In the genomic region with DNA sequence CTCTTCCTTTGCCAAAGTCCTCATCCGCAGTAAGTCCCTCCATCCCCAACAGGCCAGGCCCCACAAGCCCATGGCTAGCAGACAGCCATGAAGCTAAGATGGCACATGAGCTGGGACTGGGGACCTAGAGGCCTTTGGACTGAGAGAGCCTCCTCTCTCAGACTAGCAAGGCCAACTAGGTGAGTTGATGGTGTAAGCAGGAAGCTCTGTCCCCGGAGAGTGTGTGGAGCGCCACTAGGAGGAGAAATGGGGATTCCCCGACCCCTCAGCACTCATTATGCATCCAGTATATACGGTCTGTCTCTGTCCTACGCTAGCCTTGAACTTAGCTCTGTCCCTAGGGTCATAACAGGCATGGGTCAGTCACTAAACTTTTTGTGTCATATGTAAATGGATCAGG, we compare ENCODE assay signal across 29 mouse cellular contexts. TPM values are rescaled to one million over a fixed set of nuclear protein-coding genes. Genes with fewer than 3 reads are reported as not detected.
DNase-seq lines count a peak whose midpoint lies in the region; ATAC-seq and TF ChIP-seq lines count a peak whose summit lies in the region.
"Had no signal": no experiment of that assay in that cellular context is flagged by ENCODE, and none has a peak within 500 bp of the region (broad histone marks: within the 10 kb centered on the region; RNA-seq: fewer than 3 reads in every experiment).

No protein-coding gene starts in this region.

- no peak overlapping the region for H3K4me3 ChIP-seq in heart, embryonic 10.5 days
- no peak overlapping the region for H3K4me3 ChIP-seq in heart, embryonic 13.5 days
- H3K4me3 ChIP-seq in heart, adult 2 months = no peak overlapping the region
- H3K4me3 ChIP-seq in heart, postnatal 0 days (ENCODE audit: low read depth, low read length) = no peak overlapping the region
- H3K4me3 ChIP-seq: embryonic facial prominence, embryonic 12.5 days; embryonic facial prominence, embryonic 15.5 days; gastrocnemius, adult 2 months had no signal

- 82% methylated on average over 6 of the region's 6 CpGs for WGBS in heart, embryonic 10.5 days
- 80% methylated on average over 6 of the region's 6 CpGs for WGBS in heart, embryonic 13.5 days
- WGBS in heart, adult 2 months = 79% methylated on average over 6 of the region's 6 CpGs
- WGBS in heart, postnatal 0 days = 84% methylated on average over 6 of the region's 6 CpGs

- intact Hi-C loops in heart, adult 2 months (cut with DNase I) = no loop called here

- DNase-seq in heart, embryonic 10.5 days (ENCODE audit: low spot score) = no peak
- no peak for DNase-seq in heart, adult 18-20 months
- DNase-seq in heart, adult 2 months = no peak
- no peak for DNase-seq in heart, postnatal 0 days (ENCODE audit: low spot score)
- DNase-seq in heart, adult 9 months (ENCODE audit: low spot score in 2 of 2) = no peak
- DNase-seq: adrenal gland, adult 2 months; adrenal gland, postnatal 14 days; cerebellum, adult 11 months; cerebellum, adult 2 months; cerebellum, adult 9-11 months; cerebellum, postnatal 25 days; forebrain, postnatal 0 days; gastrocnemius, adult 2 months; gastrocnemius, postnatal 14 days; heart, postnatal 14 days; kidney, adult 2 months had no signal

- peak overlapping the region; percentile 54 for H3K27ac ChIP-seq in heart, embryonic 10.5 days
- peak overlapping the region; percentile 89 for H3K27ac ChIP-seq in heart, embryonic 13.5 days (replicated peaks)
- H3K27ac ChIP-seq in heart, adult 2 months = no peak overlapping the region
- H3K27ac ChIP-seq in heart, postnatal 0 days (ENCODE audit: low read depth) = peak overlapping the region; percentile 86
- H3K27ac ChIP-seq: embryonic facial prominence, embryonic 12.5 days; embryonic facial prominence, embryonic 15.5 days; gastrocnemius, adult 2 months; hindbrain, embryonic 14.5 days; hindbrain, postnatal 0 days had no signal

- H3K9ac ChIP-seq in heart, embryonic 13.5 days = no peak overlapping the region
- no peak overlapping the region for H3K9ac ChIP-seq in heart, adult 2 months (ENCODE audit: low read depth, low read length)
- H3K9ac ChIP-seq in heart, postnatal 0 days (replicated peaks; ENCODE audit: low read depth, low read length) = no peak overlapping the region
- H3K9ac ChIP-seq: embryonic facial prominence, embryonic 12.5 days; embryonic facial prominence, embryonic 15.5 days; forebrain, postnatal 0 days; hindbrain, embryonic 14.5 days had no signal

- no peaks in the 10 kb centered on the region for H3K9me3 ChIP-seq in heart, embryonic 10.5 days
- H3K9me3 ChIP-seq in heart, embryonic 13.5 days = no peaks in the 10 kb centered on the region
- H3K9me3 ChIP-seq in heart, postnatal 0 days (replicated peaks; ENCODE audit: control insufficient read depth, low read length) = no peaks in the 10 kb centered on the region
- H3K9me3 ChIP-seq: embryonic facial prominence, embryonic 12.5 days; embryonic facial prominence, embryonic 15.5 days had no signal

- no peaks in the 10 kb centered on the region for H3K36me3 ChIP-seq in heart, embryonic 10.5 days
- H3K36me3 ChIP-seq in heart, embryonic 13.5 days = no peaks in the 10 kb centered on the region
- H3K36me3 ChIP-seq in heart, adult 2 months (ENCODE audit: control insufficient read depth, insufficient read depth, low read length) = no peaks in the 10 kb centered on the region
- H3K36me3 ChIP-seq in heart, postnatal 0 days (replicated peaks; ENCODE audit: control insufficient read depth, insufficient read depth, low read length) = no peaks in the 10 kb centered on the region
- H3K36me3 ChIP-seq: embryonic facial prominence, embryonic 12.5 days; embryonic facial prominence, embryonic 15.5 days had no signal

- TF ChIP-seq CTCF in heart, adult 2 months (IDR thresholded peaks at IDR 0.05) = no peak
- no peak for TF ChIP-seq CTCF in heart, postnatal 0 days (IDR thresholded peaks at IDR 0.05; ENCODE audit: low read depth)

- peaks cover 44% of the 10 kb centered on the region for H3K4me1 ChIP-seq in heart, embryonic 10.5 days
- H3K4me1 ChIP-seq in heart, embryonic 13.5 days = peaks cover 28% of the 10 kb centered on the region
- no peaks in the 10 kb centered on the region; the same call in 1 of the 2 replicates for H3K4me1 ChIP-seq in heart, adult 2 months (ENCODE audit: control insufficient read depth, insufficient read depth, low read length)
- H3K4me1 ChIP-seq in heart, postnatal 0 days (ENCODE audit: control insufficient read depth, insufficient read depth) = no peaks in the 10 kb centered on the region
- H3K4me1 ChIP-seq: embryonic facial prominence, embryonic 12.5 days; embryonic facial prominence, embryonic 15.5 days had no signal

- no peak overlapping the region for H3K4me2 ChIP-seq in heart, embryonic 13.5 days
- H3K4me2 ChIP-seq in heart, postnatal 0 days (ENCODE audit: low read depth, low read length) = no peak overlapping the region
- H3K4me2 ChIP-seq: embryonic facial prominence, embryonic 12.5 days; embryonic facial prominence, embryonic 15.5 days; hindbrain, embryonic 14.5 days had no signal

- no peak for ATAC-seq in heart, embryonic 13.5 days (ENCODE audit: extremely low read depth, insufficient number of reproducible peaks, low FRiP score, low TSS enrichment)
- no peak for ATAC-seq in heart, postnatal 0 days (ENCODE audit: insufficient read depth, low read depth)
- no peak for ATAC-seq in granulocyte monocyte progenitor cell, adult 5-6 weeks (replicated peaks; ENCODE audit: poor library complexity, severe bottlenecking)
- ATAC-seq: forebrain, embryonic 14.5 days; forebrain, postnatal 0 days; hindbrain, postnatal 0 days; intestine, postnatal 0 days had no signal

- peaks cover 14% of the 10 kb centered on the region for H3K27me3 ChIP-seq in heart, embryonic 10.5 days (ENCODE audit: insufficient read depth, poor library complexity, severe bottlenecking)
- peaks cover 13% of the 10 kb centered on the region for H3K27me3 ChIP-seq in heart, embryonic 13.5 days (replicated peaks)
- no peaks in the 10 kb centered on the region for H3K27me3 ChIP-seq in heart, adult 2 months (ENCODE audit: control insufficient read depth, insufficient read depth, low read length)
- no peaks in the 10 kb centered on the region for H3K27me3 ChIP-seq in heart, postnatal 0 days (ENCODE audit: control insufficient read depth, insufficient read depth, low read length)
- H3K27me3 ChIP-seq: embryonic facial prominence, embryonic 12.5 days; embryonic facial prominence, embryonic 15.5 days had no signal

- TF ChIP-seq EP300 in heart, adult 2 months (IDR thresholded peaks at IDR 0.05; ENCODE audit: insufficient read depth, low read depth, low read length) = no peak
- TF ChIP-seq EP300 in heart, postnatal 0 days (IDR thresholded peaks at IDR 0.05; ENCODE audit: low read depth) = no peak

- H3K79me2 ChIP-seq in heart, adult 2 months (replicated peaks; ENCODE audit: control insufficient read depth, insufficient read depth, low read length) = no peaks in the 10 kb centered on the region

- TF ChIP-seq POLR2A in heart, adult 2 months (IDR thresholded peaks at IDR 0.05; ENCODE audit: insufficient read depth, low read depth, low read length) = no peak

RNA-seq across cellular contexts. Expression of gene Myom3, which starts 12.1 kb away (rescaled TPM):
- polyA plus RNA-seq in heart, embryonic 10.5 days (2016; fragmentation: Nextera tagmentation; extraction: Ambion mirVana) = 0.05 TPM in 1 of 2 replicates, not detected in the other
- total RNA-seq in heart, adult 18-20 months (2021) = 1 to 10 TPM in 1 of 2 experiments, under 1 TPM in 1; 0.62 to 1.1 TPM
- 0.23 and 0.37 TPM in 2 replicates for polyA plus RNA-seq in heart, embryonic 13.5 days (2015; fragmentation: Nextera tagmentation; extraction: Ambion mirVana)
- total RNA-seq in heart, adult 2 months (2021) = 1 to 10 TPM in 1 of 2 experiments, under 1 TPM in 1; 0.61 to 1.5 TPM
- polyA plus RNA-seq in heart, adult 2 months (2012; rRNA removed) = 1.4 and 1.6 TPM in 2 replicates
- total RNA-seq in heart, postnatal 0 days (2014; rRNA removed; ENCODE audit: low replicate concordance) = 0.12 and 0.27 TPM in 2 replicates
- polyA plus RNA-seq in heart, postnatal 0 days (2015; fragmentation: Nextera tagmentation; extraction: Ambion mirVana) = 0.80 and 0.82 TPM in 2 replicates
- total RNA-seq in granulocyte monocyte progenitor cell, adult 5-6 weeks (2014; fragmentation: Nextera tagmentation) = not detected in 2 replicates
- not detected in 2 replicates for total RNA-seq in granulocyte monocyte progenitor cell, adult 5-6 weeks (2017)
- total RNA-seq: common myeloid progenitor, adult 5-6 weeks; MEL had no signal
- polyA plus RNA-seq: forebrain, embryonic 11.5 days had no signal

RNA-seq across cellular contexts. Expression of gene Il22ra1, which starts 43.6 kb away (rescaled TPM):
- polyA plus RNA-seq in heart, embryonic 10.5 days (2016; fragmentation: Nextera tagmentation; extraction: Ambion mirVana) = 0.13 TPM in 1 of 2 replicates, not detected in the other
- under 1 TPM; 0.17 to 0.46 TPM for total RNA-seq in heart, adult 18-20 months (2021)
- polyA plus RNA-seq in heart, embryonic 13.5 days (2015; fragmentation: Nextera tagmentation; extraction: Ambion mirVana) = not detected in 2 replicates
- under 1 TPM; 0.30 to 0.42 TPM for total RNA-seq in heart, adult 2 months (2021)
- 0.15 and 0.23 TPM in 2 replicates for polyA plus RNA-seq in heart, adult 2 months (2012; rRNA removed)
- total RNA-seq in heart, postnatal 0 days (2014; rRNA removed; ENCODE audit: low replicate concordance) = not detected in 2 replicates
- polyA plus RNA-seq in heart, postnatal 0 days (2015; fragmentation: Nextera tagmentation; extraction: Ambion mirVana) = not detected in 2 replicates
- total RNA-seq in granulocyte monocyte progenitor cell, adult 5-6 weeks (2014; fragmentation: Nextera tagmentation) = not detected in 2 replicates
- not detected in 2 replicates for total RNA-seq in granulocyte monocyte progenitor cell, adult 5-6 weeks (2017)
- total RNA-seq: common myeloid progenitor, adult 5-6 weeks; gastrocnemius, adult 2 months; MEL had no signal
- polyA plus RNA-seq: cerebellum, adult 2 months; embryonic facial prominence, embryonic 12.5 days; forebrain, embryonic 11.5 days; forebrain, embryonic 14.5 days; forebrain, postnatal 0 days; hindbrain, embryonic 11.5 days; hindbrain, embryonic 14.5 days; hindbrain, postnatal 0 days; kidney, embryonic 14.5 days had no signal
